Mouse (Mus musculus) stomach, embryonic 14.5 days (tissue): ENCODE measurements around the gene Nectin4. TPM values are rescaled to one million over a fixed set of nuclear protein-coding genes. Genes with fewer than 3 reads are reported as not detected.

Experiments used
- ATAC-seq: fragments of 200-750 bp; cut with Nextera tagmentation; 2 replicates; pipeline ENCODE4 v1.8.0; 2017; ENCODE audit warnings: low read depth, moderate TSS enrichment; ENCODE audit not compliant: insufficient number of reproducible peaks, insufficient read depth, low FRiP score
- H3K27ac ChIP-seq: fragments of 300-500 bp; sonication (generic); 2 replicates; pipeline ENCODE4 v1.5.1; 2014; ENCODE audit warnings: mild to moderate bottlenecking, low read length, moderate library complexity, mixed read lengths
- H3K27me3 ChIP-seq: fragments of 300-500 bp; sonication (generic); 2 replicates; pipeline ENCODE4 v1.6.1; 2014; ENCODE audit warnings: low read length, control low read depth, mixed read lengths; ENCODE audit not compliant: control insufficient read depth, insufficient read depth
- H3K36me3 ChIP-seq: fragments of 300-500 bp; sonication (generic); 2 replicates; pipeline ENCODE4 v1.6.1; 2014; ENCODE audit warnings: mild to moderate bottlenecking, control low read depth, low read length, moderate library complexity, mixed read lengths; ENCODE audit not compliant: control insufficient read depth, insufficient read depth
- H3K4me1 ChIP-seq: fragments of 300-500 bp; sonication (generic); 2 replicates; pipeline ENCODE4 v1.6.1; 2014; ENCODE audit warnings: low read length, control low read depth, mixed read lengths; ENCODE audit not compliant: control insufficient read depth, insufficient read depth
- H3K4me2 ChIP-seq: fragments of 300-500 bp; sonication (generic); replicated peaks from 2 replicates; pipeline ENCODE4 v1.6.1; 2014; ENCODE audit warnings: low read depth, low read length, control low read depth
- H3K4me3 ChIP-seq: fragments of 300-500 bp; sonication (generic); 2 replicates; pipeline ENCODE4 v1.5.1; 2014; ENCODE audit warnings: low read depth, low read length, control low read depth
- H3K9ac ChIP-seq: fragments of 300-500 bp; sonication (generic); replicated peaks from 2 replicates; pipeline ENCODE4 v1.6.1; 2014; ENCODE audit warnings: low read depth, mild to moderate bottlenecking, control low read depth, low read length, moderate library complexity, mixed read lengths
- H3K9me3 ChIP-seq: fragments of 300-500 bp; sonication (generic); 2 replicates; pipeline ENCODE4 v1.6.1; 2016; ENCODE audit warnings: low read depth, low read length, control low read depth; ENCODE audit not compliant: control insufficient read depth
- WGBS: fragments of 180-500 bp; shearing (Covaris S2); extraction: QIAGEN DNeasy Blood & Tissue Kit; methylation state at CpG from one replicate; pipeline ENCODE4 v1.1.7; 2014; 5-methylcytosine and 5-hydroxymethylcytosine counted together
- polyA plus RNA-seq: library from polyadenylated mRNA; unstranded; fragments of >200 nt; fragmentation: Nextera tagmentation; extraction: Ambion mirVana; gene quantifications from 2 replicates; pipeline ENCODE4 v1.2.1, GENCODE M21; 2014

Nectin4 gene
- polyA plus RNA-seq, 1 experiment from 2014 or later, result 13.7 TPM

- peak; percentile 90 for ATAC-seq
- Histone ChIP-seq H3K9ac (peak overlapping the region; percentile 90), H3K4me2 (peak overlapping the region; percentile 72), H3K36me3 (no peaks in the 10 kb centered on the region), H3K9me3 (no peaks in the 10 kb centered on the region), H3K27ac (peak overlapping the region; percentile 99), H3K4me3 (peak overlapping the region; percentile 74), H3K27me3 (no peaks in the 10 kb centered on the region), H3K4me1 (peaks cover 16% of the 10 kb centered on the region; the same call in 1 of the 2 replicates)
- WGBS, result under 1% methylated on average over 53 of the region's 61 CpGs
Observed at GRCm38 (mm10) chr1:171329433-171330215, 40.3 kb upstream of the Nectin4 start.

DNA sequence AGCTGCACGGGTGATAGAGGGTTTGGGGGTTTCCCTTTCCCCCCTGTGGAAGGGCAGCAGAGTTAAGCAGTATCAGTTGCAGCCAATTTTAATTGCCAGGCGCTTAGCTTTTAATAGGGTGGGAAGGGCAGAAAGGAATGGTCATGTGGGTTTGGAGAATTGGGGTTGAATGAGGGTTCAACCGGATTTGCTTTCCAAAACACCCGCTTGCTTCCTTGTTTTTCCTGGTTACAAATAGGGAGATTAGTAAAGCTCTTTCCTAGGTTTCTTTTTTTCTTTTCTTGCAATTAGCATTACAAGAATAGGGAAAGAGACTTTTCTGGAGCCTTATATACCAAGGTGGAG, 39.7 kb upstream of the Nectin4 start:
- peak overlapping the region; percentile 90 for H3K9ac ChIP-seq
- no peaks in the 10 kb centered on the region for H3K27me3 ChIP-seq
- H3K36me3 ChIP-seq, result no peaks in the 10 kb centered on the region
- H3K27ac ChIP-seq, result peak overlapping the region; percentile 99
- H3K9me3 ChIP-seq, result no peaks in the 10 kb centered on the region
- ATAC-seq, result 0 out of 2 replicates have a peak, but pooled peaks have one; percentile 0
- H3K4me2 ChIP-seq, result peak overlapping the region; percentile 72
- under 1% methylated on average over 4 of the region's 4 CpGs for WGBS
- H3K4me3 ChIP-seq, result peak overlapping the region; percentile 74
- peaks cover 16% of the 10 kb centered on the region; the same call in 1 of the 2 replicates for H3K4me1 ChIP-seq

- 88% methylated on average over 16 of the region's 16 CpGs for WGBS
- ATAC-seq, result no peak
- 0 out of 2 replicates have a peak, but pooled peaks cover 3% of the 10 kb centered on the region for H3K9me3 ChIP-seq
- no peak overlapping the region for H3K27ac ChIP-seq
- peaks cover 43% of the 10 kb centered on the region for H3K36me3 ChIP-seq
- H3K27me3 ChIP-seq, result no peaks in the 10 kb centered on the region
- H3K4me3 ChIP-seq, result no peak overlapping the region
- H3K4me2 ChIP-seq, result no peak overlapping the region
- no peak overlapping the region for H3K9ac ChIP-seq
- H3K4me1 ChIP-seq, result peaks cover 7% of the 10 kb centered on the region; the same call in 1 of the 2 replicates
Observed at GRCm38 (mm10) chr1:171342262-171343207, 27.4 kb upstream of the Nectin4 start.

- Histone ChIP-seq H3K4me2 (peak overlapping the region; percentile 50; the same call in 1 of the 2 replicates), H3K27me3 (no peaks in the 10 kb centered on the region), H3K4me1 (peaks cover 7% of the 10 kb centered on the region; the same call in 1 of the 2 replicates), H3K9ac (no peak overlapping the region), H3K36me3 (peaks cover 31% of the 10 kb centered on the region), H3K27ac (no peak overlapping the region), H3K9me3 (0 out of 2 replicates have a peak, but pooled peaks cover 3% of the 10 kb centered on the region), H3K4me3 (peak overlapping the region; percentile 96; the same call in 1 of the 2 replicates)
- 85% methylated on average over 9 of the region's 9 CpGs for WGBS
- no peak for ATAC-seq
Observed at GRCm38 (mm10) chr1:171343922-171344677, 25.8 kb upstream of the Nectin4 start.

DNA sequence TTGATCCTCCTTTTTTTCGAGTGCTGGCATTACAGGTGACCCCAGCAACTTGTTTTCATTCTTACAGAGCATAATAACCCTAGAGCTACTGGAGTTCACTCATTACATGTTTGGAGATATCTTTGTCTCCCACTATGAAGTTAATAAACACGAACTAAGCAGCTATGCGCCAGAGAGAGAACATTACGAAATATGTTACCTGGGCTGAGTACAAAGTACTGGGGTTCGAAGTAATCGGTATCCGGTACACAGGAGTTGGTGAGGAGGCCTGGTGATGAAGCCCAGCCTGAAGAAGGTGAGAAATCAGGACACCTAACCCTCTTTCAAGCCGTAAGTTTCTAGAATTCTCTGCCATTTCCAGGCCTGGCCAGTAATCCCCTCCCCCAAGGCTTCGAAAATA, 25.2 kb upstream of the Nectin4 start:
- WGBS, result 75% methylated on average over 9 of the region's 9 CpGs
- Histone ChIP-seq H3K4me3 (peak overlapping the region; percentile 96), H3K4me1 (peaks cover 7% of the 10 kb centered on the region; the same call in 1 of the 2 replicates), H3K4me2 (peak overlapping the region; percentile 50), H3K36me3 (peaks cover 25% of the 10 kb centered on the region; the same call in 1 of the 2 replicates), H3K27ac (no peak overlapping the region), H3K9me3 (0 out of 2 replicates have a peak, but pooled peaks cover 3% of the 10 kb centered on the region), H3K27me3 (no peaks in the 10 kb centered on the region), H3K9ac (peak overlapping the region; percentile 76; the same call in 1 of the 2 replicates)
- ATAC-seq, result no peak

- peaks cover 7% of the 10 kb centered on the region; the same call in 1 of the 2 replicates for H3K4me1 ChIP-seq
- H3K9me3 ChIP-seq, result 0 out of 2 replicates have a peak, but pooled peaks cover 3% of the 10 kb centered on the region
- peak within 1 kb of the TSS; percentile 76 for H3K9ac ChIP-seq
- ATAC-seq, result peak; percentile 88
- H3K4me2 ChIP-seq, result peak within 1 kb of the TSS; percentile 86
- H3K27me3 ChIP-seq, result no peaks in the 10 kb centered on the region
- peaks cover 22% of the 10 kb centered on the region; the same call in 1 of the 2 replicates for H3K36me3 ChIP-seq
- H3K4me3 ChIP-seq, result peak within 1 kb of the TSS; percentile 96
- H3K27ac ChIP-seq, result peak within 1 kb of the TSS; percentile 53; the same call in 1 of the 2 replicates
- 1% methylated on average over 53 of the region's 53 CpGs for WGBS
Observed at GRCm38 (mm10) chr1:171345225-171346094, 24.4 kb upstream of the Nectin4 start, which contains the start of the genes Nit1 and Pfdn2. Nit1 (minus strand) TSS chr1:171345646. Pfdn2 (plus strand) TSS chr1:171345670.

DNA sequence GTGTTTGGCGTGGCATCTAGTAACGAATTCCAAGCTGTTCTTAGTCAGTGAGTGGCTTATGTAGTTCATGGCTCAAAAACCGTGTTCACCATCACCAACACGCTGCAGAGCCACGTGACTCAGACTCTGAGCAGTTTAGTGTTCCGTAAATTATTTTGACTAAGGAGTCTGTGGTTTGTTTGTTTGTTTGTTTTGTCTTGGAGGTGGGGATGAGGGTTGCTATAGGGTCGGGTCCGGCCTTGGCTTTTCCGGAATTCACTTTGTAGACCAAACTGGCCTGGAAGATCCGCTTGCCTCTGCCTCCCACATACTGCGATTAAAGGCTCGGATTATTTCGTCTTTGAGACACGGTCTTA, 23.8 kb upstream of the Nectin4 start:
- 2% methylated on average over 14 of the region's 14 CpGs for WGBS
- Histone ChIP-seq H3K9ac (peak overlapping the region; percentile 76), H3K27ac (peak overlapping the region; percentile 10; the same call in 1 of the 2 replicates), H3K4me2 (peak overlapping the region; percentile 86), H3K4me3 (peak overlapping the region; percentile 96), H3K9me3 (0 out of 2 replicates have a peak, but pooled peaks cover 3% of the 10 kb centered on the region), H3K36me3 (peaks cover 16% of the 10 kb centered on the region; the same call in 1 of the 2 replicates), H3K27me3 (no peaks in the 10 kb centered on the region), H3K4me1 (peaks cover 7% of the 10 kb centered on the region; the same call in 1 of the 2 replicates)
- ATAC-seq, result peak; percentile 7; the same call in 1 of the 2 replicates
